Mouse (Mus musculus): ENCODE measurements around the gene Scpep1. TPM values are rescaled to one million over a fixed set of nuclear protein-coding genes. Genes with fewer than 3 reads are reported as not detected.

Scpep1 gene
- polyA plus RNA-seq, 1 experiment from 2014 or later, result 149 TPM

- Histone ChIP-seq H3K27ac (no peak overlapping the region), H3K4me3 (replicated peaks; ENCODE audit: low read depth, low read length) (no peak overlapping the region), H3K36me3 (ENCODE audit: insufficient read depth, low read length) (peaks cover 18% of the 10 kb centered on the region; the same call in 1 of the 2 replicates), H3K9ac (ENCODE audit: low read depth, low read length) (no peak overlapping the region), H3K9me3 (replicated peaks; ENCODE audit: low read length) (no peaks in the 10 kb centered on the region), H3K27me3 (ENCODE audit: insufficient read depth, low read length) (no peaks in the 10 kb centered on the region), H3K4me1 (replicated peaks; ENCODE audit: insufficient read depth, low read length) (no peaks in the 10 kb centered on the region), H3K4me2 (ENCODE audit: low read length) (no peak overlapping the region)
- ATAC-seq (replicated peaks; ENCODE audit: low FRiP score, low read depth), result no peak
- 92% methylated on average over 8 of the region's 8 CpGs for WGBS
- no peak for DNase-seq (ENCODE audit: low spot score)
- TF ChIP-seq CTCF (IDR thresholded peaks at IDR 0.05; ENCODE audit: low read depth), result no peak
Measured at GRCm38 (mm10) chr11:88981337-88981736, 26.1 kb upstream of the Scpep1 start.

DNA sequence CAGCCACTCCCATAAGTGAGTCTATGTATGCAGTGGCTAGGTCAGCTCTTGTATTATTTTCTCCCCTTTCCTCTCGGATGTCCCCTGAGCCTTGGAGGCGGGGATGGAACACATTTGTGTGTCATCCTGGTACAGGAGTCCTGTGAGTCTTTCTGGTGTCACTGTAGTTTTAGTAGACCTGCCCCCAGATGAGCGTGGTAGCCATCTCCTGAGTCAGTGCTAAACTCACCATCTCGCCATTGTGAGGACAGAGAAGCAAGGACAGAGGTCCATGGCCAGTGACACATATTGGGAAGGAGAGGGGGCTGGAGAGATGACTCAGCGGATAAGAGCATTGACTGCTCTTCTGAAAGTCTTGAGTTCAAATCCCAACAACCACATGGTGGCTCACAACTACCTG is 21.9 kb upstream of the Scpep1 start:
- 95% methylated on average over 5 of the region's 5 CpGs for WGBS
- no peak overlapping the region for H3K27ac ChIP-seq

DNA sequence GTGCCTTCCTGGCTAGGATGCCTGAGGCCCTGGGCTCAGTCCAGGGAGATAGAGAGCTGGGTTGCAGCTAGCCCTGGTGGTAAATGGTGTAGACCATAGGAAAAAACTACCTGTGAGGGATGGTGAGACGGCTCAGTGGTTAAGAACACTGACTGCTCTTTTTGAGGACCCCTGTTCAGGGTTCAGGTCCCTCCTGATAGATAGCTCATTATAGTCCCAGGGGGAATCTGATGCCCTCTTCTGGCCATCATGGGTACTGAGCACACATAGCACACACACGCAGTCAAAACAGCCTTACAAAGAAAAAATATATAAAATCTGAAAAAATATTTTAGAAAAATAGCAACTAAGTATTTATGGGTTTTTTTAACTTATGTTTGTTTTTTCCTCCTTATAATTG is 21.1 kb upstream of the Scpep1 start:
- H3K9ac ChIP-seq (ENCODE audit: low read depth, low read length), result no peak overlapping the region
- no peaks in the 10 kb centered on the region for H3K36me3 ChIP-seq (ENCODE audit: insufficient read depth, low read length)
- H3K4me2 ChIP-seq (ENCODE audit: low read length), result no peak overlapping the region
- TF ChIP-seq CTCF (IDR thresholded peaks at IDR 0.05; ENCODE audit: low read depth), result peak; percentile 54
- no peak overlapping the region for H3K4me3 ChIP-seq (replicated peaks; ENCODE audit: low read depth, low read length)
- no peak overlapping the region for H3K27ac ChIP-seq
- H3K4me1 ChIP-seq (replicated peaks; ENCODE audit: insufficient read depth, low read length), result no peaks in the 10 kb centered on the region
- 86% methylated on average over 2 of the region's 2 CpGs for WGBS
- H3K27me3 ChIP-seq (ENCODE audit: insufficient read depth, low read length), result no peaks in the 10 kb centered on the region
- DNase-seq (ENCODE audit: low spot score) (no peak), ATAC-seq (replicated peaks; ENCODE audit: low FRiP score, low read depth) (no peak)
- no peaks in the 10 kb centered on the region for H3K9me3 ChIP-seq (replicated peaks; ENCODE audit: low read length)

More for the DNA sequence above, 21.9 kb upstream of the Scpep1 start:
- DNase-seq (ENCODE audit: low spot score) (no peak), ATAC-seq (replicated peaks; ENCODE audit: low FRiP score, low read depth) (no peak)
- Histone ChIP-seq H3K9ac (ENCODE audit: low read depth, low read length) (no peak overlapping the region), H3K4me2 (ENCODE audit: low read length) (no peak overlapping the region), H3K27me3 (ENCODE audit: insufficient read depth, low read length) (no peaks in the 10 kb centered on the region), H3K9me3 (replicated peaks; ENCODE audit: low read length) (no peaks in the 10 kb centered on the region), H3K36me3 (ENCODE audit: insufficient read depth, low read length) (no peaks in the 10 kb centered on the region), H3K4me1 (replicated peaks; ENCODE audit: insufficient read depth, low read length) (no peaks in the 10 kb centered on the region), H3K4me3 (replicated peaks; ENCODE audit: low read depth, low read length) (no peak overlapping the region)
- TF ChIP-seq CTCF (IDR thresholded peaks at IDR 0.05; ENCODE audit: low read depth), result no peak

DNA sequence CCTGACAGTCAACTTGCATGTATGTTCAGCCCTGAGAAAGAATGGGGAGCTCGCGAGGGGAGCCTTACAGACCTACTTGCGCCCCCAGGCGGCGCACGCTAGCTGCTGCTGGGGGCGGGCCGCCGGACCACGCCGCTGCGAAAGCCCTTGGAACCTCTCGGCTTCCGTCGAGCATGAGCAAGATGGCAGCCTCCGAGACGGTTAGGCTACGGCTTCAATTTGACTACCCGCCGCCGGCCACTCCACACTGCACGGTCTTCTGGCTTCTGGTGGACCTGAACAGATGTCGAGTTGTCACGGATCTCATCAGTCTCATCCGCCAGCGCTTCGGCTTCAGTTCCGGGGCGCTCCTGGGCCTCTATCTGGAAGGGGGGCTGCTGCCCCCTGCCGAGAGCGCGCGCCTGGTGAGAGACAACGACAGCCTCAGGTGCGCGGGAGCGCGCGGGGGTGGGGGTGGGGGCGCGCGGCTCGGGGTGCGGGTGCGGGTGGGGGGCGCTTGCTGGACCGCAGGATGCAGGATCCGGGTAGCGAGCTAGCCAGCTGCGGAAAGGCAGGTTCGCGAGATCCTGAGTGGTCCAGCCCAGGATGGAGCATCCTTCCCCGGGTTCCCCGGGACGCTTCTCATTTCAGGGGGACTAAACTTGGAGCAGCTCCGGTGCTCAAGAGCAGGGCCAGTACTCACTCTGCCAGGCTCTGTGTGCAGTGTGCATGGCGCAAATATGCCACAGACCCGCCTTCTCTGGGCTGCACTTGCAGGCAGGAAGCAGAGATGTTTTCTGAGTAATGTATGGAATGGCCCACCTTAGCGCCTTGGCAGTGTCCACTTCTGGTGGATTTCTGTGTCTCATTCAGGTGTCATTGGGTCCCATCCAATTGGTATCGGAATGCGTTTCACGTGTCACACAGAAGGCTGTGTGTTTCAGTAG is 18.8 kb upstream of the Scpep1 start:
- no peaks in the 10 kb centered on the region for H3K27me3 ChIP-seq (ENCODE audit: insufficient read depth, low read length)
- peak overlapping the region; percentile 80 for H3K9ac ChIP-seq (ENCODE audit: low read depth, low read length)
- H3K4me1 ChIP-seq (replicated peaks; ENCODE audit: insufficient read depth, low read length), result no peaks in the 10 kb centered on the region
- peak; percentile 84 for ATAC-seq (replicated peaks; ENCODE audit: low FRiP score, low read depth)
- DNase-seq (ENCODE audit: low spot score), result peak; percentile 97
- 2% methylated on average over 55 of the region's 62 CpGs for WGBS
- H3K4me2 ChIP-seq (ENCODE audit: low read length), result peak overlapping the region; percentile 69
- H3K9me3 ChIP-seq (replicated peaks; ENCODE audit: low read length), result no peaks in the 10 kb centered on the region
- H3K36me3 ChIP-seq (ENCODE audit: insufficient read depth, low read length), result no peaks in the 10 kb centered on the region
- H3K27ac ChIP-seq, result peak overlapping the region; percentile 81
- TF ChIP-seq CTCF (IDR thresholded peaks at IDR 0.05; ENCODE audit: low read depth), result peak; percentile 92
- peak overlapping the region; percentile 82 for H3K4me3 ChIP-seq (replicated peaks; ENCODE audit: low read depth, low read length)

GRCm38 (mm10) chr11:88970202-88970732 is 15.0 kb upstream of the Scpep1 start, which contains the start of gene Coil:
TSS of gene Coil (plus strand) at chr11:88970252.
- DNase-seq (ENCODE audit: low spot score) (peak; percentile 28), ATAC-seq (replicated peaks; ENCODE audit: low FRiP score, low read depth) (no peak)
- 38% methylated on average over 2 of the region's 2 CpGs for WGBS
- H3K4me3 ChIP-seq (replicated peaks; ENCODE audit: low read depth, low read length), result no peak within 1 kb of the TSS
- no peaks in the 10 kb centered on the region for H3K27me3 ChIP-seq (ENCODE audit: insufficient read depth, low read length)
- no peaks in the 10 kb centered on the region for H3K9me3 ChIP-seq (replicated peaks; ENCODE audit: low read length)
- H3K4me1 ChIP-seq (replicated peaks; ENCODE audit: insufficient read depth, low read length), result no peaks in the 10 kb centered on the region
- H3K27ac ChIP-seq, result no peak within 1 kb of the TSS
- no peaks in the 10 kb centered on the region for H3K36me3 ChIP-seq (ENCODE audit: insufficient read depth, low read length)
- no peak within 1 kb of the TSS for H3K4me2 ChIP-seq (ENCODE audit: low read length)
- TF ChIP-seq CTCF (IDR thresholded peaks at IDR 0.05; ENCODE audit: low read depth), result no peak
- H3K9ac ChIP-seq (ENCODE audit: low read depth, low read length), result no peak within 1 kb of the TSS

GRCm38 (mm10) chr11:88966881-88967361 is 11.7 kb upstream of the Scpep1 start, which contains the start of gene Elobl:
TSS of gene Elobl (minus strand) at chr11:88966931.
- Histone ChIP-seq H3K4me1 (replicated peaks; ENCODE audit: insufficient read depth, low read length) (no peaks in the 10 kb centered on the region), H3K4me2 (ENCODE audit: low read length) (no peak within 1 kb of the TSS), H3K36me3 (ENCODE audit: insufficient read depth, low read length) (no peaks in the 10 kb centered on the region), H3K4me3 (replicated peaks; ENCODE audit: low read depth, low read length) (no peak within 1 kb of the TSS), H3K9me3 (replicated peaks; ENCODE audit: low read length) (no peaks in the 10 kb centered on the region), H3K27ac (no peak within 1 kb of the TSS), H3K27me3 (ENCODE audit: insufficient read depth, low read length) (no peaks in the 10 kb centered on the region), H3K9ac (ENCODE audit: low read depth, low read length) (no peak within 1 kb of the TSS)
- TF ChIP-seq CTCF (IDR thresholded peaks at IDR 0.05; ENCODE audit: low read depth), result no peak
- WGBS, result 93% methylated on average over 2 of the region's 3 CpGs
- no peak for ATAC-seq (replicated peaks; ENCODE audit: low FRiP score, low read depth)
- no peak for DNase-seq (ENCODE audit: low spot score)
